Mouse (Mus musculus): ENCODE measurements around the gene Bmpr1b.

- no peak for TF ChIP-seq CTCF (IDR thresholded peaks at IDR 0.05; ENCODE audit: low read depth, low read length)
- no peak for TF ChIP-seq EP300 (IDR thresholded peaks at IDR 0.05; ENCODE audit: insufficient read depth, low read depth, low read length)
These were observed 272.2 kb downstream of the Bmpr1b start for GRCm38 (mm10) chr3:141896870-141897554.

All from ES-Bruce4 (cell line).